Mouse (Mus musculus) cerebellum, postnatal 4 days (tissue): Measurements from ENCODE around the gene Ap5m1.

Source experiments
- DNase-seq, 2 experiments: peaks; one replicate each; pipeline ENCODE4 v3.0.0; 2022; ENCODE audit warnings: low spot score in 2 of 2, mixed read lengths in 1 of 2

Gene Ap5m1

DNA sequence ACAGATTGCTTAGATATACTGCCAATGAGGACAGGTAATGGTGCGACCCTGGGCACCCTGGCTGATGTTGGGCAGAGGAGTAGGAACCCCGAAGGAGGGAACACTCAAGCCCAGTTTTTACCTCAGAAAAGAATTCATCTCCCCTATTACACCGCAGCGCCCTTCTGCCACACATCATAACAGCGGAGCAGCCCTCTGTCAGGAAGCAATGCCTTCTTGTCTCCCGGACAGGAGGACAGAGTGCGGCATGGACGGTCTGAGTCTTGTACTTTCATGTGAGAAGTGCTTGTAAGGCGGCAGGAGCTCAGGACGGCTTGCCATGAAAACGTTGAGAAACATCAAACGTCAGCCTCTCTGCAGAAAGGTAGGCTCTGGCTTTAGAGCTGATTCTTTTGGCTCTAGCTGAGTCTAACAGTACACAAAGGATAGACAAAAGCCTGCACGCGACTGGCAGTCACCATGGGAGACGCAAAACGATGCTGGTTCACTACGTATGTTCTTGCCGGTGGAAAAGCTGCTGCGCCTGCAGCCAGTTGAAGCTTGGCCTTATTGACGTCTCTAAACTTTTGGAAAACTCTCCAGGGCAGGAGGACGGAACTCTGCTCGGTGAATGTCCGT, 61.4 kb downstream of the Ap5m1 start:
- no peak for DNase-seq

DNA sequence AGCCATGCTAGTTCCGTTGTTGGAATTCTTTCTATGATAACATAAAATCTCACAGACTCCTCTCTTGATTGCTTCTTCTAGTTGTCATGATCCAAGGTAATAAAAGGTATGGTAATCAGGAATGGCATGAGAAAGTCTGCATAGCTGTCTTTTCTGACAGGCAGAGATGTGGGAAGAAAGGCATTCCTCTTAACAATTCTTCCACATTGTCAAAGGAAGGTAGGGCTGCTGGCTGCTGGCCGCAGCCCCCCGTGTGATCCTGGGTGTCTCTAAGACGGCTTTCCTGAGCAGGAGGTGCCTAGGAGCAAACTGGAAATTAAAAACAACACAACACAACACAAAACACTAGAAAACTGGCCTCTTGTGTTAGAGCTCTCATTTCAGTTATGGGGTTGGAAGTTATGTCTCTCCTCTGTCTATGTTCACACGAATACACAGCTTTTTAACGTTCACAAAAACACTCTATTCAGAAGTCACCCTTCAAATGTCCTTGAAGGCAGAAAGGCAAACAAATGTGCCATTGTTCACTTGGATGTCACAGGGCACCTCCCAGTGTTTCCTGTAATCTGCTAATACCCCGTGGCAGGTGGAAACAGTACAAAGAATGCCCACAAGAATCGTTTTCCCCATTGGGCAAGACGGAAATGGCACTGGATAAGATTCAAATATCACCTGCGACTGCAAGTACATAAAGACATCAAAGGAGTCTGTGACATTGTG, 62.8 kb downstream of the Ap5m1 start:
- DNase-seq: no peak

DNA sequence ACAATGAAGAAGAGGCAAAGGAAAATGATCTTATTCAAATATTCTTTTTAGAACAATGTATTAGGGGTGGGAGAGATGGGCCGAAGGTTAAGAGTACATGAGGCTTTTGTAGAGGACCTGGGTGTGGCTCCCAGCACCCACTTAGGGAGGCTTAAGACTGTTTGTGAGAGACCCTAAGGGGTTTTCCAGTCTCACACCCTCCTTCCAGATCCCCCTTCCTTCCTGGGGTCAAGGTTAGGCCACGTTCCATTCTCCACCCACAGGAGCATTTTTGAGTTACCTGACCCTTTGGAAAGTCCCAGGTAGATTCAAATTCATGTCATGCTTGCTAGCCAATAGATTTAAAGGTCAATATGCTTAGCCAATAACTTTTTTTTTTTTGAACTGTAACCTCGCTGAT, 66.5 kb downstream of the Ap5m1 start:
- no peak for DNase-seq

DNA sequence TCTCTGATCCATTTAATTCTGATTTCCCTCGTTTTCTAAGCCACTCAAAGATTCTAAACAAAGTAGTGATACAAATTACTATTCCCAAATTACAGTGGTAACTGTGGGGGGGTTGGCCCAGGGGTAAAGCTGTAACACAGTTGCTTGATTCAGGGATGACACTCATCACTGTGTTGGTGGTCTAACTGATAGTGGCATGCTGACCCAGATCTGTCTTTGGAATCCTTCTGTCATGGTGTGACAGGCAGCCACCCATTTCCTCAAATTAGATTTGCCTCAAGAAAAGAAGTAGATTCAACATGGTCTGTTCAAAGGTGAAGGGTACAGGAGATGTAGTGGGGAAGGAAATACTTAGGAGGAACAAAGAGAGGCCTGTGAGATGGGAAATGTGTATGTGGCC, 72.3 kb downstream of the Ap5m1 start:
- DNase-seq: no peak

DNA sequence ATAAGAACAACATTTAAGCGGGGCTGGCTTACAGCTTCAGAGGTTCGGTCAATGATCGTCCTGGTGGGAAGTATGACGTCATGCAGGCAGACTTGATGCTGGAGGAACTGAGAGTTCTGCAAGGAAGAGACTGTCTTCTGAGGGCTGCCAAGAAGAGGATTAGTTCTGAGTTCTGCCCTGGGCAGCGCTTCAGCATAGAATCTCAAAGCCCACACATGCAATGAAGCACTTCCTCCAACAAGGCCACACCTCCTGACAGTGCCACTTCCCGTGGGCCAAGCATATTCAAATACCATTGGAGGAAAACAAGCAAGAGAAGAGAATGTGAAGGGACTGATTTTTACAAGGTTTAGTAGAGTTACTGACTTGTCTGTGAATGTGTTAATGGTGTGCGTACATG, 74.9 kb downstream of the Ap5m1 start:
- no peak for DNase-seq
